ENCODE assay signal across 13 mouse cellular contexts in genomic region chr6:145968821-145969220, GRCm38 (mm10). TPM values are rescaled to one million over a fixed set of nuclear protein-coding genes. Genes with fewer than 3 reads are reported as not detected.
DNase-seq lines count a peak whose midpoint lies in the region; ATAC-seq and TF ChIP-seq lines count a peak whose summit lies in the region.
"Had no signal": no experiment of that assay in that cellular context is flagged by ENCODE, and none has a peak within 500 bp of the region (broad histone marks: within the 10 kb centered on the region; RNA-seq: fewer than 3 reads in every experiment).

No protein-coding gene starts in this region.

- no peak for DNase-seq in heart, postnatal 25 days (ENCODE audit: low spot score)
- DNase-seq in stomach, postnatal 0 days (ENCODE audit: low spot score) = no peak
- no peak for DNase-seq in intestine, embryonic 14.5 days (ENCODE audit: low spot score)
- peak; percentile 24 for DNase-seq in retina, postnatal 7 days (ENCODE audit: low read depth, low spot score)
- no peak for DNase-seq in ovary, adult 18-20 months (ENCODE audit: low spot score)
- DNase-seq in cerebellum, adult 2 months = no peak
- DNase-seq: forebrain, postnatal 0 days; lung, embryonic 14.5 days had no signal

- H3K4me2 ChIP-seq in heart, embryonic 15.5 days = no peak overlapping the region
- no peak overlapping the region for H3K4me2 ChIP-seq in stomach, embryonic 15.5 days
- no peak overlapping the region for H3K4me2 ChIP-seq in stomach, postnatal 0 days (replicated peaks; ENCODE audit: low read depth)
- H3K4me2 ChIP-seq in intestine, embryonic 14.5 days (ENCODE audit: low read length) = no peak overlapping the region
- H3K4me2 ChIP-seq: embryonic facial prominence, embryonic 12.5 days; lung, embryonic 14.5 days; midbrain, embryonic 11.5 days had no signal

- no peak for ATAC-seq in heart, embryonic 15.5 days (replicated peaks; ENCODE audit: insufficient number of reproducible peaks, insufficient read depth, low FRiP score, low read depth)
- ATAC-seq in stomach, embryonic 15.5 days (ENCODE audit: insufficient read depth, low FRiP score, low read depth) = no peak
- no peak for ATAC-seq in stomach, postnatal 0 days (ENCODE audit: low FRiP score, low TSS enrichment)
- ATAC-seq in intestine, embryonic 14.5 days (replicated peaks; ENCODE audit: low FRiP score, low TSS enrichment, low read depth) = peak; percentile 53; the same call in 1 of the 2 replicates
- ATAC-seq: forebrain, postnatal 0 days had no signal

- H3K27ac ChIP-seq in heart, embryonic 15.5 days = peak overlapping the region; percentile 74
- H3K27ac ChIP-seq in stomach, embryonic 15.5 days = 0 out of 2 replicates have a peak overlapping the region, but pooled peaks have one; percentile 12
- H3K27ac ChIP-seq in stomach, postnatal 0 days (replicated peaks) = no peak overlapping the region
- no peak overlapping the region for H3K27ac ChIP-seq in intestine, embryonic 14.5 days (ENCODE audit: low read depth)
- H3K27ac ChIP-seq in cerebellum, adult 2 months (ENCODE audit: insufficient read depth, low read length) = no peak overlapping the region
- H3K27ac ChIP-seq: embryonic facial prominence, embryonic 12.5 days had no signal

- no peak overlapping the region for H3K9ac ChIP-seq in heart, embryonic 15.5 days
- H3K9ac ChIP-seq in stomach, embryonic 15.5 days = no peak overlapping the region
- no peak overlapping the region for H3K9ac ChIP-seq in stomach, postnatal 0 days (ENCODE audit: low read length)
- H3K9ac ChIP-seq in intestine, embryonic 14.5 days (ENCODE audit: low read length) = no peak overlapping the region
- H3K9ac ChIP-seq: embryonic facial prominence, embryonic 12.5 days; forebrain, postnatal 0 days; lung, embryonic 14.5 days had no signal

- no peaks in the 10 kb centered on the region for H3K36me3 ChIP-seq in heart, embryonic 15.5 days
- no peaks in the 10 kb centered on the region for H3K36me3 ChIP-seq in stomach, embryonic 15.5 days
- no peaks in the 10 kb centered on the region for H3K36me3 ChIP-seq in stomach, postnatal 0 days (ENCODE audit: control insufficient read depth, insufficient read depth, low read length)
- no peaks in the 10 kb centered on the region for H3K36me3 ChIP-seq in intestine, embryonic 14.5 days (ENCODE audit: control insufficient read depth, insufficient read depth, low read length)
- H3K36me3 ChIP-seq: embryonic facial prominence, embryonic 12.5 days had no signal

- H3K27me3 ChIP-seq in heart, embryonic 15.5 days = no peaks in the 10 kb centered on the region
- H3K27me3 ChIP-seq in stomach, embryonic 15.5 days (replicated peaks) = no peaks in the 10 kb centered on the region
- no peaks in the 10 kb centered on the region for H3K27me3 ChIP-seq in stomach, postnatal 0 days (ENCODE audit: control insufficient read depth, insufficient read depth, low read length)
- H3K27me3 ChIP-seq in intestine, embryonic 14.5 days (replicated peaks; ENCODE audit: control insufficient read depth, insufficient read depth, low read length) = no peaks in the 10 kb centered on the region
- H3K27me3 ChIP-seq in cerebellum, adult 2 months (ENCODE audit: control insufficient read depth, insufficient read depth, low read length) = no peaks in the 10 kb centered on the region
- H3K27me3 ChIP-seq: embryonic facial prominence, embryonic 12.5 days; Patski had no signal

- no peak for TF ChIP-seq POLR2A in cerebellum, adult 2 months (IDR thresholded peaks at IDR 0.05; ENCODE audit: borderline replicate concordance, insufficient read depth, low read length)

- no peak for TF ChIP-seq EP300 in stomach, postnatal 0 days (optimal IDR thresholded peaks at IDR 0.05)

- no peak overlapping the region for H3K4me3 ChIP-seq in heart, embryonic 15.5 days
- H3K4me3 ChIP-seq in stomach, embryonic 15.5 days (replicated peaks) = no peak overlapping the region
- H3K4me3 ChIP-seq in stomach, postnatal 0 days (ENCODE audit: low read depth, low read length) = no peak overlapping the region
- no peak overlapping the region for H3K4me3 ChIP-seq in intestine, embryonic 14.5 days (ENCODE audit: low read depth, low read length)
- H3K4me3 ChIP-seq in cerebellum, adult 2 months (replicated peaks; ENCODE audit: insufficient read depth, low read depth, low read length) = no peak overlapping the region
- H3K4me3 ChIP-seq: embryonic facial prominence, embryonic 12.5 days had no signal

- no peak for TF ChIP-seq CTCF in stomach, postnatal 0 days (IDR thresholded peaks at IDR 0.05; ENCODE audit: low read depth)
- no peak for TF ChIP-seq CTCF in cerebellum, adult 2 months (IDR thresholded peaks at IDR 0.05; ENCODE audit: borderline replicate concordance, insufficient read depth, low read depth, low read length)

- H3K4me1 ChIP-seq in heart, embryonic 15.5 days (replicated peaks) = peaks cover 46% of the 10 kb centered on the region
- H3K4me1 ChIP-seq in stomach, embryonic 15.5 days = 0 out of 2 replicates have a peak, but pooled peaks cover 8% of the 10 kb centered on the region
- no peaks in the 10 kb centered on the region for H3K4me1 ChIP-seq in stomach, postnatal 0 days (replicated peaks; ENCODE audit: control insufficient read depth, insufficient read depth)
- no peaks in the 10 kb centered on the region for H3K4me1 ChIP-seq in intestine, embryonic 14.5 days (replicated peaks; ENCODE audit: control insufficient read depth, insufficient read depth, low read length)
- no peaks in the 10 kb centered on the region; the same call in 1 of the 2 replicates for H3K4me1 ChIP-seq in cerebellum, adult 2 months (ENCODE audit: control insufficient read depth, insufficient read depth, low read length)

- intact Hi-C loops in heart, postnatal 25 days (cut with DNase I) = no loop called here

- WGBS in heart, embryonic 15.5 days = 38% methylated on average over 10 of the region's 10 CpGs
- WGBS in stomach, embryonic 15.5 days = 35% methylated on average over 10 of the region's 10 CpGs
- 39% methylated on average over 10 of the region's 10 CpGs for WGBS in stomach, postnatal 0 days
- 43% methylated on average over 10 of the region's 10 CpGs for whole genome bisulfite sequencing in intestine, embryonic 14.5 days
- WGBS in cerebellum, adult 2 months = 70% methylated on average over 10 of the region's 10 CpGs

- H3K9me3 ChIP-seq in heart, embryonic 15.5 days (replicated peaks) = no peaks in the 10 kb centered on the region
- no peaks in the 10 kb centered on the region for H3K9me3 ChIP-seq in stomach, embryonic 15.5 days
- H3K9me3 ChIP-seq in stomach, postnatal 0 days (ENCODE audit: control insufficient read depth, low read length) = no peaks in the 10 kb centered on the region
- 0 out of 2 replicates have a peak, but pooled peaks cover 5% of the 10 kb centered on the region for H3K9me3 ChIP-seq in intestine, embryonic 14.5 days (ENCODE audit: control insufficient read depth, low read length)

RNA-seq across cellular contexts. Expression of gene Sspn, which starts 37.4 kb away (rescaled TPM):
- 62.2 and 71.4 TPM in 2 replicates for polyA plus RNA-seq in heart, embryonic 15.5 days (2015; fragmentation: Nextera tagmentation; extraction: Ambion mirVana)
- 100 to 1,000 TPM; 136 to 145 TPM for total RNA-seq in heart, postnatal 25 days (2021)
- 11.0 and 11.9 TPM in 2 replicates for polyA plus RNA-seq in stomach, embryonic 15.5 days (2015; fragmentation: Nextera tagmentation; extraction: Ambion mirVana)
- 8.0 and 8.1 TPM in 2 replicates for polyA plus RNA-seq in stomach, postnatal 0 days (2015; fragmentation: Nextera tagmentation; extraction: Ambion mirVana)
- polyA plus RNA-seq in intestine, embryonic 14.5 days (2014; fragmentation: Nextera tagmentation; extraction: Ambion mirVana) = 6.4 and 6.7 TPM in 2 replicates
- 6.4 and 7.1 TPM in 2 replicates for polyA plus RNA-seq in cerebellum, adult 2 months (2012; rRNA removed)

Comparison
In these comparisons a context has a peak if more than half of its experiments do, and no peak if none do; other contexts are left out.
1. H3K27ac ChIP-seq: peak in heart, embryonic 15.5 days (single experiment) and stomach, embryonic 15.5 days (single experiment); none in stomach, postnatal 0 days (single experiment), intestine, embryonic 14.5 days (single experiment) and cerebellum, adult 2 months (single experiment).